Mouse (Mus musculus): ENCODE measurements around the gene Pls3. TPM values are rescaled to one million over a fixed set of nuclear protein-coding genes. Genes with fewer than 3 reads are reported as not detected.

Gene Pls3
- polyA plus RNA-seq, 1 experiment from 2014 or later: 118 TPM

- H3K4me2 ChIP-seq (ENCODE audit: low read depth, low read length): no peak overlapping the region
- H3K4me3 ChIP-seq (ENCODE audit: low read depth, low read length): no peak overlapping the region
- no peaks in the 10 kb centered on the region for H3K4me1 ChIP-seq (ENCODE audit: control insufficient read depth, insufficient read depth, low read length)
- no peak overlapping the region for H3K27ac ChIP-seq (replicated peaks; ENCODE audit: low read depth, low read length)
- H3K36me3 ChIP-seq (replicated peaks; ENCODE audit: control insufficient read depth, insufficient read depth, low read depth, low read length): no peaks in the 10 kb centered on the region
- H3K9me3 ChIP-seq (replicated peaks; ENCODE audit: control insufficient read depth, low read length): no peaks in the 10 kb centered on the region
- 58% methylated on average over 7 of the region's 7 CpGs for WGBS
- no peak overlapping the region for H3K9ac ChIP-seq (replicated peaks; ENCODE audit: low read length)
- no peaks in the 10 kb centered on the region for H3K27me3 ChIP-seq (ENCODE audit: control insufficient read depth, insufficient read depth, low read length)
- DNase-seq (ENCODE audit: low spot score): no peak
- no peak for ATAC-seq (replicated peaks; ENCODE audit: insufficient number of reproducible peaks, low FRiP score, low TSS enrichment, low read depth)
These were observed 45.6 kb downstream of the Pls3 start for GRCm38 (mm10) chrX:75829240-75829866.

- H3K27ac ChIP-seq (replicated peaks; ENCODE audit: low read depth, low read length): no peak overlapping the region
- H3K36me3 ChIP-seq (replicated peaks; ENCODE audit: control insufficient read depth, insufficient read depth, low read depth, low read length): no peaks in the 10 kb centered on the region
- DNase-seq (ENCODE audit: low spot score) (peak; percentile 17), ATAC-seq (replicated peaks; ENCODE audit: insufficient number of reproducible peaks, low FRiP score, low TSS enrichment, low read depth) (no peak)
- no peaks in the 10 kb centered on the region for H3K4me1 ChIP-seq (ENCODE audit: control insufficient read depth, insufficient read depth, low read length)
- no peak overlapping the region for H3K4me2 ChIP-seq (ENCODE audit: low read depth, low read length)
- H3K4me3 ChIP-seq (ENCODE audit: low read depth, low read length): no peak overlapping the region
- H3K9me3 ChIP-seq (replicated peaks; ENCODE audit: control insufficient read depth, low read length): no peaks in the 10 kb centered on the region
- no peaks in the 10 kb centered on the region for H3K27me3 ChIP-seq (ENCODE audit: control insufficient read depth, insufficient read depth, low read length)
- WGBS: 41% methylated on average over 1 of the region's 1 CpGs
- no peak overlapping the region for H3K9ac ChIP-seq (replicated peaks; ENCODE audit: low read length)
These were observed 56.2 kb downstream of the Pls3 start for GRCm38 (mm10) chrX:75818647-75819271.

DNA sequence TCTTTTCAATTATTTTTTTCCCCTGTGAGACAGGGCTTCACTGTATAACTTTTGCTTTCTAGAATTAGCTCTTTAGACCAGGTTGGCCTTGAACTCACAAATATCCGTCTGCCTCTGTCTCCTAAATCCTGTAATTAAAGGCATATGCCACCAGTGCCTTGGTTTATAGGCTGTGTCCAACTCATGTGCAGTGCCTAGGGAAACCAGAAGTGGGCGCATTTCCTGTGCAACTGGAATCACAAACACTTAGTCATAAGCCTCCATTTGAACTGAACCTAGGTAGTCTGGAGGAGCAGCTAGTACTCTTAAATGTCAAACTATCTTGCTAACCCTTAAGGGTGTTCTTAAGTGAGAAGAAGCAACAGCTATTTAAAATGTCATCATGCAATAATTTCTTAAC is 60.0 kb downstream of the Pls3 start:
- H3K9ac ChIP-seq (replicated peaks; ENCODE audit: low read length): no peak overlapping the region
- no peak overlapping the region for H3K27ac ChIP-seq (replicated peaks; ENCODE audit: low read depth, low read length)
- WGBS: 85% methylated on average over 2 of the region's 2 CpGs

GRCm38 (mm10) chrX:75814123-75814522 is 60.9 kb downstream of the Pls3 start:
- H3K4me1 ChIP-seq (ENCODE audit: control insufficient read depth, insufficient read depth, low read length): no peaks in the 10 kb centered on the region
- H3K4me3 ChIP-seq (ENCODE audit: low read depth, low read length): no peak overlapping the region
- H3K27me3 ChIP-seq (ENCODE audit: control insufficient read depth, insufficient read depth, low read length): no peaks in the 10 kb centered on the region
- no peak overlapping the region for H3K4me2 ChIP-seq (ENCODE audit: low read depth, low read length)
- DNase-seq (ENCODE audit: low spot score) (no peak), ATAC-seq (replicated peaks; ENCODE audit: insufficient number of reproducible peaks, low FRiP score, low TSS enrichment, low read depth) (no peak)
- no peak overlapping the region for H3K9ac ChIP-seq (replicated peaks; ENCODE audit: low read length)
- no peaks in the 10 kb centered on the region for H3K36me3 ChIP-seq (replicated peaks; ENCODE audit: control insufficient read depth, insufficient read depth, low read depth, low read length)
- 81% methylated on average over 4 of the region's 4 CpGs for whole genome bisulfite sequencing
- H3K27ac ChIP-seq (replicated peaks; ENCODE audit: low read depth, low read length): no peak overlapping the region
- no peaks in the 10 kb centered on the region for H3K9me3 ChIP-seq (replicated peaks; ENCODE audit: control insufficient read depth, low read length)

More for the DNA sequence above, 60.0 kb downstream of the Pls3 start:
- no peaks in the 10 kb centered on the region for H3K9me3 ChIP-seq (replicated peaks; ENCODE audit: control insufficient read depth, low read length)
- ATAC-seq (replicated peaks; ENCODE audit: insufficient number of reproducible peaks, low FRiP score, low TSS enrichment, low read depth): no peak
- DNase-seq (ENCODE audit: low spot score): no peak
- no peaks in the 10 kb centered on the region for H3K36me3 ChIP-seq (replicated peaks; ENCODE audit: control insufficient read depth, insufficient read depth, low read depth, low read length)
- H3K4me3 ChIP-seq (ENCODE audit: low read depth, low read length): no peak overlapping the region
- H3K4me2 ChIP-seq (ENCODE audit: low read depth, low read length): no peak overlapping the region
- H3K4me1 ChIP-seq (ENCODE audit: control insufficient read depth, insufficient read depth, low read length): no peaks in the 10 kb centered on the region
- no peaks in the 10 kb centered on the region for H3K27me3 ChIP-seq (ENCODE audit: control insufficient read depth, insufficient read depth, low read length)

DNA sequence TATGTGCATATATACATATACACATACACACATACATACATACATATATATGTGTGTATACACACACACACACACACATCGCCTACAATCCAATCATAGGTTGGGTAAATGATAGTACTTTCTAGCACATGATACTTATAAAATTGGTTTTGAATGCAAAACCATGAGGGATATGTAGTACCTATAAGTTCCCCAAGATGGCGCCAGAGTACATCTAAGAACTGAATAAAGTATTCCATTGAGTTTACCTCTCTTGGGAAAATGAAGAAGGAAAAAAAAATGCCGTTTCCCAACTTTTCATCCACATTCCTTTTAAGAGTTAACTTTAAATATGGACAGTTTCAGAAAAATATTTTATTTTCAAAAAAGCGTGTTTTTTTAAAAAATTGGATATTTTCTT is 78.4 kb downstream of the Pls3 start:
- H3K9ac ChIP-seq (replicated peaks; ENCODE audit: low read length): no peak overlapping the region
- H3K4me2 ChIP-seq (ENCODE audit: low read depth, low read length): no peak overlapping the region
- 25% methylated on average over 4 of the region's 4 CpGs for WGBS
- H3K4me3 ChIP-seq (ENCODE audit: low read depth, low read length): no peak overlapping the region
- H3K27me3 ChIP-seq (ENCODE audit: control insufficient read depth, insufficient read depth, low read length): no peaks in the 10 kb centered on the region
- ATAC-seq (replicated peaks; ENCODE audit: insufficient number of reproducible peaks, low FRiP score, low TSS enrichment, low read depth) (no peak), DNase-seq (ENCODE audit: low spot score) (peak; percentile 75)
- H3K9me3 ChIP-seq (replicated peaks; ENCODE audit: control insufficient read depth, low read length): no peaks in the 10 kb centered on the region
- no peak overlapping the region for H3K27ac ChIP-seq (replicated peaks; ENCODE audit: low read depth, low read length)
- no peaks in the 10 kb centered on the region for H3K4me1 ChIP-seq (ENCODE audit: control insufficient read depth, insufficient read depth, low read length)
- no peaks in the 10 kb centered on the region; the same call in 1 of the 2 replicates for H3K36me3 ChIP-seq (replicated peaks; ENCODE audit: control insufficient read depth, insufficient read depth, low read depth, low read length)

- ATAC-seq (replicated peaks; ENCODE audit: insufficient number of reproducible peaks, low FRiP score, low TSS enrichment, low read depth) (no peak), DNase-seq (ENCODE audit: low spot score) (no peak)
- no peaks in the 10 kb centered on the region for H3K9me3 ChIP-seq (replicated peaks; ENCODE audit: control insufficient read depth, low read length)
- H3K36me3 ChIP-seq (replicated peaks; ENCODE audit: control insufficient read depth, insufficient read depth, low read depth, low read length): no peaks in the 10 kb centered on the region
- H3K4me2 ChIP-seq (ENCODE audit: low read depth, low read length): no peak overlapping the region
- no peak overlapping the region for H3K27ac ChIP-seq (replicated peaks; ENCODE audit: low read depth, low read length)
- no peak overlapping the region for H3K4me3 ChIP-seq (ENCODE audit: low read depth, low read length)
- no peaks in the 10 kb centered on the region for H3K27me3 ChIP-seq (ENCODE audit: control insufficient read depth, insufficient read depth, low read length)
- H3K4me1 ChIP-seq (ENCODE audit: control insufficient read depth, insufficient read depth, low read length): no peaks in the 10 kb centered on the region
- H3K9ac ChIP-seq (replicated peaks; ENCODE audit: low read length): no peak overlapping the region
- 92% methylated on average over 4 of the region's 4 CpGs for WGBS
These were observed 95.2 kb downstream of the Pls3 start for GRCm38 (mm10) chrX:75779796-75780195.

GRCm38 (mm10) chrX:75777461-75777860 is 97.5 kb downstream of the Pls3 start:
- H3K27ac ChIP-seq (replicated peaks; ENCODE audit: low read depth, low read length): no peak overlapping the region
- H3K36me3 ChIP-seq (replicated peaks; ENCODE audit: control insufficient read depth, insufficient read depth, low read depth, low read length): no peaks in the 10 kb centered on the region
- WGBS: 88% methylated on average over 2 of the region's 2 CpGs
- ATAC-seq (replicated peaks; ENCODE audit: insufficient number of reproducible peaks, low FRiP score, low TSS enrichment, low read depth): no peak
- no peak overlapping the region for H3K9ac ChIP-seq (replicated peaks; ENCODE audit: low read length)
- no peaks in the 10 kb centered on the region for H3K4me1 ChIP-seq (ENCODE audit: control insufficient read depth, insufficient read depth, low read length)
- no peak overlapping the region for H3K4me2 ChIP-seq (ENCODE audit: low read depth, low read length)
- no peak overlapping the region for H3K4me3 ChIP-seq (ENCODE audit: low read depth, low read length)
- DNase-seq (ENCODE audit: low spot score): no peak
- no peaks in the 10 kb centered on the region for H3K9me3 ChIP-seq (replicated peaks; ENCODE audit: control insufficient read depth, low read length)
- H3K27me3 ChIP-seq (ENCODE audit: control insufficient read depth, insufficient read depth, low read length): no peaks in the 10 kb centered on the region

DNA sequence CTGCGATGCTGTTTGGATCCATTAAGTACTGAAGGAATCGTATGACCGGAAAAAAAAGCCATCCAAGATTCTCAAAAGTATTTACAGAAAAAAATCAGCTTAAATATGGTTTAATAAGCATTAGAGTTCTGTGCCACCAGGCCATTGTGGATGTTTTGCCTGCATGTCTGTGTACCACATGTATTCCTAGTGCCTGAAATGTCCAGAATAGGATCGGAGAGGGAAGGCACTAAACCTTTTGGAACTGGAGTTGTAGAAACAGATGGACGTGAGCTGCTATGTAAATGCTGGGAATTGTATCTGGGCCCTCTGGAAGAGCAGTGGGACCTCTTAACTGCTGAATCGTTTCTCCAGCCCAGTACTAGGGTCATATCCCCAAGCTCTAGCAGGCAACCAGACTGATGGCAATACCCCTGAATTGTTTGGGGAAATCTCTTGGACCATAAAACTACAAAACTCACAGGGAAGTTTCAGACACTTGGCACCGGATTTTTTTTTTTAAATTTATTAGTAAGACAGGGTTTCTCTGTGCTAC is 110.1 kb downstream of the Pls3 start:
- Histone ChIP-seq H3K9me3 (replicated peaks; ENCODE audit: control insufficient read depth, low read length) (no peaks in the 10 kb centered on the region), H3K27me3 (ENCODE audit: control insufficient read depth, insufficient read depth, low read length) (no peaks in the 10 kb centered on the region), H3K4me2 (ENCODE audit: low read depth, low read length) (peak overlapping the region; percentile 33; the same call in 1 of the 2 replicates), H3K27ac (replicated peaks; ENCODE audit: low read depth, low read length) (no peak overlapping the region), H3K9ac (replicated peaks; ENCODE audit: low read length) (peak overlapping the region; percentile 70), H3K4me3 (ENCODE audit: low read depth, low read length) (peak overlapping the region; percentile 52), H3K4me1 (ENCODE audit: control insufficient read depth, insufficient read depth, low read length) (no peaks in the 10 kb centered on the region), H3K36me3 (replicated peaks; ENCODE audit: control insufficient read depth, insufficient read depth, low read depth, low read length) (no peaks in the 10 kb centered on the region)
- ATAC-seq (replicated peaks; ENCODE audit: insufficient number of reproducible peaks, low FRiP score, low TSS enrichment, low read depth): no peak
- 36% methylated on average over 7 of the region's 7 CpGs for WGBS
- DNase-seq (ENCODE audit: low spot score): no peak
